Mouse (Mus musculus): ENCODE measurements around the gene Spop. TPM values are rescaled to one million over a fixed set of nuclear protein-coding genes. Genes with fewer than 3 reads are reported as not detected.

Spop gene
- 106 to 132 TPM (median 128 TPM) in 4 replicates for total RNA-seq (2023; ENCODE audit: inconsistent age)

GRCm38 (mm10) chr11:95413641-95414535, at the start of gene Spop:
Spop (plus strand) TSS chr11:95414080.

GRCm38 (mm10) chr11:95384319-95384972, 29.4 kb upstream of the Spop start, which contains the start of gene Slc35b1:
Slc35b1 (plus strand) TSS chr11:95384692.

GRCm38 (mm10) chr11:95514298-95514861, 100.5 kb downstream of the Spop start, which contains the start of gene Nxph3:
Nxph3 (minus strand) TSS chr11:95514570.

Other genes with a start within 250 kb of the Spop start
- 0.54 to 1.5 TPM (median 1.1 TPM) in 4 replicates for gene Tac4, start 152.6 kb upstream of the Spop start, total RNA-seq (2023; ENCODE audit: inconsistent age)
- 118 to 152 TPM (median 131 TPM) in 4 replicates for gene Kat7, start 103.8 kb upstream of the Spop start, total RNA-seq (2023; ENCODE audit: inconsistent age)
- gene Fam117a, start 77.1 kb upstream of the Spop start, total RNA-seq (2023; ENCODE audit: inconsistent age), result 56.9 to 75.4 TPM (median 70.1 TPM) in 4 replicates
- gene Slc35b1, start 29.4 kb upstream of the Spop start, total RNA-seq (2023; ENCODE audit: inconsistent age), result 70.8 to 79.6 TPM (median 76.6 TPM) in 4 replicates
- not detected in 4 replicates for gene Nxph3, start 100.5 kb downstream of the Spop start, total RNA-seq (2023; ENCODE audit: inconsistent age)
- 5.6 to 7.2 TPM (median 6.7 TPM) in 4 replicates for gene Ngfr, start 173.7 kb downstream of the Spop start, total RNA-seq (2023; ENCODE audit: inconsistent age)